Mouse (Mus musculus) hindbrain, postnatal 0 days (tissue): ENCODE data around the gene Gm12185. TPM values are rescaled to one million over a fixed set of nuclear protein-coding genes. Genes with fewer than 3 reads are reported as not detected.
"Not testable (repeated sequence)": the region's sequence is repeated elsewhere in the genome, so short reads cannot be mapped to it uniquely, and the experiment has no call there.

Experiments used
- ATAC-seq: fragments of 200-750 bp; cut with Nextera tagmentation; 2 replicates; pipeline ENCODE4 v1.8.0; 2017; ENCODE audit warnings: mild to moderate bottlenecking, moderate TSS enrichment, moderate library complexity
- DNase-seq: peaks from one replicate; pipeline ENCODE4 v3.0.0-alpha.2; 2015; ENCODE audit warnings: low spot score
- H3K27ac ChIP-seq: fragments of 300-500 bp; sonication (generic); 2 replicates; pipeline ENCODE4 v1.5.1; 2014; ENCODE audit warnings: mild to moderate bottlenecking
- H3K27me3 ChIP-seq: fragments of 300-500 bp; sonication (generic); 2 replicates; pipeline ENCODE4 v1.6.1; 2014; ENCODE audit warnings: low read length, mixed read lengths; ENCODE audit not compliant: insufficient read depth
- H3K36me3 ChIP-seq: fragments of 300-500 bp; sonication (generic); 2 replicates; pipeline ENCODE4 v1.6.1; 2014; ENCODE audit warnings: low read length, mixed read lengths; ENCODE audit not compliant: insufficient read depth
- H3K4me1 ChIP-seq: fragments of 300-500 bp; sonication (generic); 2 replicates; pipeline ENCODE4 v1.6.1; 2014; ENCODE audit warnings: antibody characterized with exemption, low read length, mixed read lengths; ENCODE audit not compliant: insufficient read depth
- H3K4me2 ChIP-seq: fragments of 300-500 bp; sonication (generic); 2 replicates; pipeline ENCODE4 v1.6.1; 2014; ENCODE audit warnings: low read depth, mild to moderate bottlenecking, low read length, moderate library complexity, mixed read lengths
- H3K4me3 ChIP-seq: fragments of 300-500 bp; sonication (generic); 2 replicates; pipeline ENCODE4 v1.5.1; 2014; ENCODE audit warnings: low read length
- H3K9ac ChIP-seq: fragments of 300-500 bp; sonication (generic); replicated peaks from 2 replicates; pipeline ENCODE4 v1.6.1; 2014; ENCODE audit warnings: mild to moderate bottlenecking, low read length, moderate library complexity, mixed read lengths
- H3K9me3 ChIP-seq: fragments of 300-500 bp; sonication (generic); 2 replicates; pipeline ENCODE4 v1.6.1; 2016; ENCODE audit warnings: low read length, mixed read lengths
- whole genome bisulfite sequencing: fragments of 180-500 bp; shearing (Covaris S2); extraction: QIAGEN DNeasy Blood & Tissue Kit; methylation state at CpG from one replicate; pipeline ENCODE4 v1.1.7; 2014; 5-methylcytosine and 5-hydroxymethylcytosine counted together
- polyA plus RNA-seq: library from polyadenylated mRNA; unstranded; fragments of >200 nt; fragmentation: Nextera tagmentation; extraction: Ambion mirVana; gene quantifications from 2 replicates; pipeline ENCODE4 v1.2.1, GENCODE M21; 2015
- total RNA-seq: library from RNA; depleted of rRNA; stranded (reverse); fragments of >200 nt; gene quantifications from 2 replicates; pipeline ENCODE4 v1.2.3, GENCODE M21; 2014; rRNA removed

Gene Gm12185
- not detected in 2 replicates for total RNA-seq
- 0.24 TPM in 1 of 2 replicates, not detected in the other for polyA plus RNA-seq

DNA sequence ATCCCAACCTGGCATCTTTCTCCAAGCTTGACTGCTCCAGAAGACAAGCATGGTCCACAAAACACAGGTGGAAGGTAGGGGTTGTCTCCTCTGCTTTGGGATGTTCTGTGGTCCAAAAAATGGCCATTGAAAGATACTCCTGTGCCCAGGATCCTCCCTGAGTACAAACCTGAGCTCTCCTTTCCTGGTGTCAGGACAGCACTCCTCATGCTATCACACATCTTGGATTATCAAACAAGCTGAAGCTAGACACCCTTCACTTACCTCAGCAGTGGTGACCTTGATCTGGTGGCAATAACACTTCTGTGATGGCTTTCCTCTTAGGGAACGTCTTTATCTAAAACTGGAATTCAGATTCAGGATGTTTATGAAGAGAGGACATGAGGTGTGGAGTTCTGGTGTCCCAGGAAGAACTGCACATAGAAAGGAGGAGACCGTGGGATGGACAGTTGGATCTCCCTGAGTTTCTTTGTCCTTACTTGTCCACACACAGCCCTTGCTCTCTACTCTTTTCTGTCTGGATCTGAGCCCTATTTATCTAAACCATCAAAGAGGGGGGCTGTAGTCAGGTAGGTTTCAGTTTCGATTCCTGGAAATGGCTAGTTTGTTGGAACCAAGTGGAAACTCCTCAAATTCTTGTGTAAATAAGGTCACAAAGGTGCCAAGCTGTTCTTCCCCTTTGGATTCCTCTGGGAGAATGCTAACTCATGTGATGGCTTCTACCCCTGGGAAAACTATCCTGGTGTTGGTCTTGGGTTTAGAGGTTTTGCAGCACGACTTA is at the start of gene Gm12185:
Gm12185 (minus strand) TSS at position 487 of the 781 bp plus-strand sequence.
- not testable (repeated sequence) for H3K4me2 ChIP-seq, ATAC-seq, H3K9me3 ChIP-seq, DNase-seq, H3K27ac ChIP-seq, H3K36me3 ChIP-seq, H3K27me3 ChIP-seq, H3K4me1 ChIP-seq, H3K4me3 ChIP-seq, H3K9ac ChIP-seq
- WGBS: 56% methylated on average over 4 of the region's 4 CpGs

DNA sequence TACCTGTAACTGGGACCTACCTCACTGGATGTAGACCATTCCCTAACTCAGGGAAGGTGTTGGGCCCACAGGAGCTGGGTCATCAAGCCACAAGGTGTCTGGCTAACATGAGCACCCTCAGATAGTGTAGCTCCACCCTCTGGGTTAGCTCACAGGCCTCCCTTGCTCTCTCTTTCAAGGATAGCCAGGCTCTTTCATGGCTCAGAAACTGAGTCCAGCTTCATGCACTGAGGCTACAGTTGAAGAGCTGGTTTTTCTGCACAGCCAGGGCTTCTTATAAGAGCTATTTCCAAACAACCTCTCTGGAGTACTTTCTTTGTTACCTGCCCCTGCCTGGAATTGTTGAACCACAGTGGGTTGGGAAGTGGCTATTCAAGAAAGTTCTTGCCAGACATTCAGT is 20.0 kb upstream of the Gm12185 start:
- not testable (repeated sequence) for H3K36me3 ChIP-seq, H3K4me1 ChIP-seq, H3K4me2 ChIP-seq, H3K4me3 ChIP-seq, H3K27me3 ChIP-seq, H3K27ac ChIP-seq, H3K9me3 ChIP-seq, ATAC-seq, DNase-seq, H3K9ac ChIP-seq

DNA sequence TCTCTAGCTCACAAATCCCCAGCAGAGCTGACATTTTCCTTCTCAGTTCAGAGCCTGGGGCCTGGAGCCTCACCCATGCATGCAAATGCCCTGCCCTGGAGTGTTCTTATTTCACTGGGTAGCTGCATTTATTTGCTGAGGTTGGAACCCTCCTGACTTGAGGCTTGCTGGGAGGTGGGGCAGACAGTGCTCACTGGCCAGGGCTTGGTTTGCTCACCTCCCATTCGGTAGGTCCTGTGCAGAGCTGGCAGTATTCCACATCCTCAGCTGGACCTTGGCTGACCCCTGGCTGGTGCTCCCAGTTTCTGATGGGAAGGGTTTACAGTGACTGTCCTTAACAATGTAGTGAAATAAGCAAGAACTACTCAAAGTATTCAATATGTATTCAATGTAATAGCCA is 14.8 kb upstream of the Gm12185 start:
- H3K4me2 ChIP-seq, ATAC-seq, H3K36me3 ChIP-seq, H3K4me3 ChIP-seq, H3K27me3 ChIP-seq, H3K4me1 ChIP-seq, H3K27ac ChIP-seq, H3K9ac ChIP-seq, H3K9me3 ChIP-seq, DNase-seq: not testable (repeated sequence)
- 25% methylated on average over 1 of the region's 1 CpGs for WGBS

DNA sequence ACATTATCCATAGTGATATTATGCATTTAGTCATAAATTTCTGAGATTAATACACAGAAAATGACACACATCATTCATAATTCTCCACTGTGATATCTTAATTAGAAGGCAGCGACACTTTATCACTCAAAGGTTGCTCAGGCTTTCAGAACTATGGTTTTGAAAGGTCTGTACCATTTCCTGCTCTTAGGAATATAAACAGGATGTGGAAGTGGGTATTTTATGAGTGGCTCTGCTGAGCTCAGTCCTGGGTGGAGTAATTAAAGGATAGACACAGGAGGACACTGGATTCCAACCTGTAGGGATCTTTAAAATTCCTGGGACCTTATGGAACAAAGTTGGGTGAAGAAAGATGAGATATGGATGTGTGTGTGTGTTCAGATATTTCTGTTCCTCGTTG is 14.3 kb upstream of the Gm12185 start:
- H3K4me2 ChIP-seq, H3K27me3 ChIP-seq, H3K36me3 ChIP-seq, H3K4me3 ChIP-seq, H3K9ac ChIP-seq, H3K27ac ChIP-seq, H3K4me1 ChIP-seq, H3K9me3 ChIP-seq, ATAC-seq, DNase-seq: not testable (repeated sequence)
- WGBS: 77% methylated on average over 2 of the region's 2 CpGs

DNA sequence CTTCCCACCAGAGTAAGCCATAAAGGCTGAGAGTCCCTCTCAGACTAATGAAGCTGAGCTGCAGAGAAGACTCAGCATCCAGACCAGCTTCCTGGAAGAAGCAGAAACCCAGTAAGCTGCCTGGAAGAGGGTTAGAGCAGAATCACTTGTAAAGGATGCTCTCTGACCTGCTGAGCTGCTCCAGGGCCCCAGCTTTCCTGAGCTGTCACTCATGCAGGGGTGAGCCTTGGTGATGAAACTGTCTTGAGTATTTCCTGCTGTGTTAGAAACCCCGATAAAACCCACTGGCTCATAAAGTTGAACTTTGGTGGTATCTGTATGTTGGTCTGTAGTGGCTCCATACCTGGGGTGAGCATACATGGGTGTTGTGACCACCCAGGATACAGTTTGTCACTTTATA is 8.4 kb upstream of the Gm12185 start:
- WGBS: 75% methylated on average over 1 of the region's 1 CpGs
- H3K4me2 ChIP-seq, H3K27me3 ChIP-seq, ATAC-seq, H3K27ac ChIP-seq, H3K9me3 ChIP-seq, H3K9ac ChIP-seq, H3K36me3 ChIP-seq, DNase-seq, H3K4me3 ChIP-seq, H3K4me1 ChIP-seq: not testable (repeated sequence)

DNA sequence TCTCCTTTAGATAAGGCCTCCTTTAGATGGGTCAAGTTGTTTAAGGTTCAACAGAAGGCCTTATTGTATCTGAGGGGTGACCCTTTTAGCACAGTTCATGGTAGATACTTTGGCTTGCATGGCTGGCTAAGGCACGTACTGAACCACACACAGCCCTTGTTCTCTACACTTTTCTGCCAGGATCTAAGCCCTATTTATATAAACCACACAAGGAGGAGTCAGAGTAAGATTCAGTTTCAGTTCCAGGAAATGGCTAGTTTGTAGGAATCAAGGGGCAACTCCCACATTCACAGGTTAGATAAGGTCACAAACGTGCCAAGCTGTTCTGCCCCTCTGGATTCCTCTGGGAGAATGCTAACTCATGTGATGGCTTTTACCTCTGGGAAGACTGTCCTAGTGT is 2.0 kb upstream of the Gm12185 start, which contains the start of gene Tgtp1:
Tgtp1 (minus strand) TSS at position 155 of the 400 bp plus-strand sequence.
- 75% methylated on average over 2 of the region's 2 CpGs for WGBS
- not testable (repeated sequence) for H3K9ac ChIP-seq, ATAC-seq, H3K4me1 ChIP-seq, H3K4me3 ChIP-seq, DNase-seq, H3K4me2 ChIP-seq, H3K36me3 ChIP-seq, H3K27me3 ChIP-seq, H3K9me3 ChIP-seq, H3K27ac ChIP-seq

DNA sequence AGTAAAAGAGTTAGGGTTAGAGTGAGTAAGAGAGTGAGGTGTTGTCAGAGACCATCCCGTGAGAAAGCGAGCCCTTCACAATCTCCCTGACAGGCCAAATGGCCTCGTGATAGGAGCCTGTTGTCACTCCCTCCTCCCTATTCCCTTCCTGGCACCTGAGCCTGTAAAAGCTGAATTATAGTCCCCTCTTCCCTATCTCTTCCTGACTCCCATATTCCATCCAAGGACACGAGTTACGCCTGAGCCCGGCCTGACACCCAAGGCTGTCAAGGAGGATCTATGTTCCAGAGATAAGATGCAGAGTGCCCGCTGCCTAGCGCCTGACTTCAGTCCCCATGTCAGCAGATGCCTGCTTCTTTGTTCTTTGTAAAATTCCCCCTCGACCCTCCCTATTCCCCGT is 1.3 kb upstream of the Gm12185 start:
- not testable (repeated sequence) for H3K4me2 ChIP-seq, DNase-seq, H3K27ac ChIP-seq, H3K4me1 ChIP-seq, H3K36me3 ChIP-seq, H3K27me3 ChIP-seq, ATAC-seq, H3K4me3 ChIP-seq, H3K9ac ChIP-seq, H3K9me3 ChIP-seq
- 54% methylated on average over 10 of the region's 10 CpGs for WGBS

DNA sequence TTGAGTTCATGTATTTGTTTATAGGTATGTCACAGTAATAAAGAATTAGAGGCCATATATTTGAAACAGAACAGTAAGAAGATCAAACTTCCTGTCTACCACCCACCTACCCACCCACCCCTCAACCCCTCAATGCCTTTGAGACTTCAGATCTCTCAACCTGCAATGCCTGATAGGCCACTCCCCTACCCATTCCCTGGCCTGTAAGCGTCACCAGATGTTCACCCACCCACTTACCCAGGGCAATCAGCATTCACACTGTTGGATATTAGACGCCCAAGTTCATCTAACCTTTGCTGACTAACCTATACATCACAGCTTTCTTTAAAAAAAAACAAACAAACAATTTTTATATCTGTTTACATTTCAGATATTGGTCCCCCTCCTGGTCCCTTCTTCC is 2.0 kb downstream of the Gm12185 start:
- not testable (repeated sequence) for H3K4me1 ChIP-seq

DNA sequence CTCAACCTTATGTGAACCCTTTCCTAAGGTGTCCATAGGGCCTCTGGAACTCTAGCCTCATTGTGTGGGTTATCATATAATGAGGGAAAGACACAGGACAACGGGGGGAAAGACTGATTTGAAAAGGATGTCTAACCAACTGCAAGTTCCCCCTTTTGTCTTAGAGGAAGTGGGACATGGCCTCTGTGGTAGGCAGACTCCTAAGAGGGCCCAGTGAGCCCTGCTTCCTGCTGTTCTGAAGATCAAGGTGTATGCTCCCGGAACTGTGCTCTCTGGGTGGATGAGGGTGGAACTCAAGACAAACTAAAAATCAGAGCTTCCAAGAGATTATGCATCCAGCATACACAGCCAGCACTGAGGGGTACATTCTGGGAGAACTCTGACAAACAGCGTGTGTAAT is 3.8 kb downstream of the Gm12185 start:
- not testable (repeated sequence) for DNase-seq, ATAC-seq, H3K4me1 ChIP-seq, H3K27me3 ChIP-seq, H3K4me2 ChIP-seq, H3K27ac ChIP-seq, H3K9ac ChIP-seq, H3K9me3 ChIP-seq, H3K36me3 ChIP-seq, H3K4me3 ChIP-seq
- WGBS: 81% methylated on average over 2 of the region's 3 CpGs

More for the DNA sequence above, 2.0 kb downstream of the Gm12185 start:
- 88% methylated on average over 1 of the region's 2 CpGs for WGBS
- H3K4me3 ChIP-seq, H3K4me2 ChIP-seq, H3K36me3 ChIP-seq, H3K9ac ChIP-seq, H3K27me3 ChIP-seq, H3K9me3 ChIP-seq, H3K27ac ChIP-seq, DNase-seq, ATAC-seq: not testable (repeated sequence)

DNA sequence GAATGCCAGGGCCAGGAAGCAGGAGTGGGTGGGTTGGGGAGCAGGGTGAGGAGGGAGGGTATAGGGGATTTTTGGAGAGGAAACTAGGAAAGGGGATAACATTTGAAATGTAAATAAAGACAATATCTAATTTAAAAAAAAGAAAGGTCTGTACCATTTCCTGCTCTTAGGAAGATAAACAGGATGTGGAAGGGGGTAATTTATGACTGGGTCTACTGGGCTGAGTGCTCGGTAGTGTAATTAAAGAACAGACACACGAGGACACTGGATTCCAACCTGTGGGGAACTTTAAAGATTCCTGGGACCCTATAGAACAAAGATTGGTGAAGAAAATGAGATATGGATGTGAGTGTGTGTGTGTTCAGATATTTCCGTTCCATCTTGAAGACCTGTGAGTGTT is 9.2 kb downstream of the Gm12185 start:
- H3K4me2 ChIP-seq, H3K36me3 ChIP-seq, H3K27ac ChIP-seq, H3K9ac ChIP-seq, H3K4me3 ChIP-seq, H3K9me3 ChIP-seq, DNase-seq, H3K4me1 ChIP-seq, ATAC-seq, H3K27me3 ChIP-seq: not testable (repeated sequence)
- WGBS: no CpG with 5 or more reads among the region's 3 CpGs
